Mouse (Mus musculus): Measurements from ENCODE around the gene Fbxl12.
"Not testable (repeated sequence)": the region's sequence is repeated elsewhere in the genome, so short reads cannot be mapped to it uniquely, and the experiment has no call there.

Gene Fbxl12

GRCm38 (mm10) chr9:20644360-20645081 lies at the start of gene Fbxl12:
TSS of gene Fbxl12 (minus strand) at chr9:20644767.
- peak; percentile 78 for DNase-seq

- no peak for DNase-seq
Observed at GRCm38 (mm10) chr9:20692863-20693262, 48.3 kb upstream of the Fbxl12 start.

- not testable (repeated sequence) for DNase-seq
Observed at GRCm38 (mm10) chr9:20690449-20690848, 45.9 kb upstream of the Fbxl12 start.

DNA sequence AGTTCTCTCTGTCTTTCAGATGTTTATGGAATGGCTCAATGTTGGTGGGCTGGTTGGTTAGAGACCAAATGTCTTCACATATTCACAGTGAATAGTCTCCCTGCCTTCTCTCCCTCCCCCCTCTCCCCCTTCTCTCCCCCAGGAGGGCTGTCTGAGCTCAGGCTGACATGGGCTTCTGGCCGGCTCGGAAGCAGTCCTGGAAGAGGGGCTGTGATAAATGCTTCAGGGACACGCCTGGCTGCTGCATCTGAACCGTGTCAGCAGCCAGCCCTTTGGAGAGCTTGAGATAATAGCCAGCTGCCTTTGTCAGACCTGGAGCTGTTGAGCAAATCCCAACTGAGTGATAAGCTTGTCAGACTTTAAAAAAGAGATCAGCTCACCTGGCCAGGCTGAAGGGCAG lies 45.3 kb upstream of the Fbxl12 start:
- no peak for DNase-seq

- no peak for DNase-seq
Observed at GRCm38 (mm10) chr9:20689403-20689802, 44.8 kb upstream of the Fbxl12 start.

DNA sequence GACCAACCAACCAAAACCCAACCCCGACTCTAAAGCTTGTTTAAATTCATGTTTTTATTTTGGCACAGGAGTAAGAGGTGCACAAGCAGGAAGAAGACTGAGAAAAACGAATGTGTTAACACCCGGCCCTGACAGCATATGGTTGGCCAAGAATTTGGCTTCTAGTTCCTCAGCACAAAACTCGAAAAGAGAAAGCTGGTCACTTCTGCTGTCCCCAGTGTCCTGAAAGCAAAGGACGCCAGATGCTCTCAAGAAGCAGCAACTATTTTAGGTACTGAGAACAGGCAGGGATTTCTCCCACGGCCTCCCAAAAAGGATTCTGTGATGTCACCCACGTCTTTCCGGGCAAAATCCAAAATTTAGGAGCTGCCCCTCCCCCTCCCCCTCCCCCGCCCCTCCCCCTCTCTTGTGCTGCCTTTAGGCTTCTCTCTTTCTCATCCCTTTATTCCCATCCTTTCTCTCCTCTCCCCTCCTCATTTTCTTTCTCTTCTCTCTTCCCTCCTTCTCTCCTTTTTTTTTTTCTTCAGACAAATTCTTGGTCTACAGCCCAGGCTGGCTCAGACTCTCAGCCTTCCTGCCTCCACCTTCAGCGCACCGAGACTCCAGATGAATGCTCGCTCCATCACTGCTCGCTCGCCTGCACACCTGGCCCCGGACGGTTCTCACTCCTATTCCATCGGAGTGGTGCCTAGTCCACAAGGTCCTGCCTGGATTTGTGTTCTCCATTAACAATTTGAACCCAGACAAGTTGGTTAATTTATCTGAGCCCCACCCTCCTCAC lies 40.7 kb upstream of the Fbxl12 start:
- no peak for DNase-seq

DNA sequence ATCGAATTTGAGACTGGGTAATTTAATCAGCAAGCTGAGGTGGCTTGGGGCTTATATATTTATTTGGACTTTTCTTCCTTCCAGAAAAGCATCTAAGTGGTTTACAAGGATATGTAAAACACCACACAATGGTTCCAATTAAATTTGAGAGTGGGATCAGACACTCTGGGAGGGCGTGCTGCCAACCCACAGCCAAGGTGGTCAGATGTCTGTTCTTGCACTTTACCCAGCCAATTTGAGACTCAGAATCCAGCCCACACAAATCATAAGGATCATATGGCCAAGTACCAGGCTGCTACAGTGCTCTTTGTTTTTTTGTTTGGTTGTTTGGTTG lies 37.8 kb upstream of the Fbxl12 start:
- no peak for DNase-seq

- no peak for DNase-seq
Observed at GRCm38 (mm10) chr9:20681546-20682388, 37.2 kb upstream of the Fbxl12 start.

DNA sequence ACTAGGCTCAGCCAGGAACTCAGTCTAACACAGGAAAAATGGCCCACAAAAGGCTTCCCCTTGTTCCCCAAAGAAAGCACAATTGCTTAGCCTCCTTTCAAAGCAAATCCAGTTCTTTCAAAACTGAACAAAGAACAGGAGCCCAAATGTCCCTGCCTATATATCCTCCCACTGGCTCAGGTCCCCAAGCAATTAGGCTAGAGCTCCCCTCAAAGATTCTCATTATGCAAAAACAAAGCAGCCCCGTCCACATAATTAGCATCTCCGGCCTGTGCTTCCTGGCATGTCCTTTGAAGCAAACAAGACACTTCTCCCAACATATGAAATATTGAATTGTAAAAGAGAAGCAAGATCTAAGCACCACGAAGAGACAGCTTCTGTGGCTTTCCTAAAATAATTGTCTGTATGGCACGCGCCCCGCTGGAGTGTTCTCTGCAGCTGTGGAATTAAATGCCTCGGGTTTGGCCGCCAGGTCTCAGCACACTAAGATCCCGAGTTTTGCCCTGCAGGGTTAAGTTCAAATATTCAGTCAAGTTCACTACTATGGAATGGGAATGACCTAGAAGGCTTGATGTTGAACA lies 35.9 kb upstream of the Fbxl12 start:
- no peak for DNase-seq

GRCm38 (mm10) chr9:20677892-20678291 lies 33.3 kb upstream of the Fbxl12 start:
- DNase-seq = no peak

DNA sequence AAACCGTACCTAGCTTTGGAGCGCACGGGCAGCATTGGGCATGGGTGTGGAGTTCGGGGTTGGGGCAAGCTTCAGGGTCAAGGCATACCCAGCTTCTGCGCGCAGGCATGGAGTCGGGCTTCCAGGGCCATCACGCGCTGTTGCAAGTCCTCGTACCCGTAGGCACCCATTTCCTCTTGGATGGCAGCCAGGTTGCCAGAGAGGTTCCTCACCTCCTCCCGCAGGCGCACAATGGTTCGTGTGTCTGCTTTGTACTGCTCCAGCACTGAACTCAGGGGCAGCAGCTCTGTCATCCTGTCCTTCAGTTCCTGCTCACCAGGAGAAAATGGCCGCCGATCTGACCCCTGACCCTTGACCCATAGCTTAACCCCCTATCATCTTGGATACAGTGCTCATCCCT lies 27.5 kb upstream of the Fbxl12 start:
- DNase-seq = no peak

GRCm38 (mm10) chr9:20668065-20668464 lies 23.5 kb upstream of the Fbxl12 start:
- DNase-seq = no peak

- no peak for DNase-seq
Observed at GRCm38 (mm10) chr9:20666510-20667034, 22.0 kb upstream of the Fbxl12 start.

- no peak for DNase-seq
Observed at GRCm38 (mm10) chr9:20665925-20666324, 21.4 kb upstream of the Fbxl12 start.

- no peak for DNase-seq
Observed at GRCm38 (mm10) chr9:20664982-20665637, 20.5 kb upstream of the Fbxl12 start.

GRCm38 (mm10) chr9:20664366-20664765 lies 19.8 kb upstream of the Fbxl12 start:
- DNase-seq = no peak

- DNase-seq = no peak
Observed at GRCm38 (mm10) chr9:20663956-20664355, 19.4 kb upstream of the Fbxl12 start.

GRCm38 (mm10) chr9:20662874-20663273 lies 18.3 kb upstream of the Fbxl12 start:
- no peak for DNase-seq

- no peak for DNase-seq
Observed at GRCm38 (mm10) chr9:20662325-20662724, 17.8 kb upstream of the Fbxl12 start.

DNA sequence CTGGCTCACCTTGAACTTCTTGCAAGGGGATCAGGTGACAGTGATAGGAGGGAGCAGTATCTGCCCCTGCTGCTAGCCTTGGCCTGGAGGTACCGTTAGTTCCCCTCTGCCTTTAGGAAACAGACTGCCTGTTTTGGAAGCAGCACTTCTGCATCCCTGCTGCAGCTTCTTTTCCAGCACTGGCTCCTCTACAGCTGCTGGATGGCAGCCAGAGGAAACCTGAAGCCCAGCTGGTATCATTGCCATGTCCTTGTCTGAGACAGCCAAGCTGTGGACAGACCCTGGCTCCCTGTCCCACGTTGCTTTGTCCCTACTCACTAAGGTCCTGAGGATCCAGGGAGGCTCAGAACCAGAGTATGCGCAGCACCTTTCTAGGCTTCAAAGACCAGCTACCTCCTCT lies 13.0 kb upstream of the Fbxl12 start:
- DNase-seq = no peak

- no peak for DNase-seq
Observed at GRCm38 (mm10) chr9:20653859-20654258, 9.3 kb upstream of the Fbxl12 start.

DNA sequence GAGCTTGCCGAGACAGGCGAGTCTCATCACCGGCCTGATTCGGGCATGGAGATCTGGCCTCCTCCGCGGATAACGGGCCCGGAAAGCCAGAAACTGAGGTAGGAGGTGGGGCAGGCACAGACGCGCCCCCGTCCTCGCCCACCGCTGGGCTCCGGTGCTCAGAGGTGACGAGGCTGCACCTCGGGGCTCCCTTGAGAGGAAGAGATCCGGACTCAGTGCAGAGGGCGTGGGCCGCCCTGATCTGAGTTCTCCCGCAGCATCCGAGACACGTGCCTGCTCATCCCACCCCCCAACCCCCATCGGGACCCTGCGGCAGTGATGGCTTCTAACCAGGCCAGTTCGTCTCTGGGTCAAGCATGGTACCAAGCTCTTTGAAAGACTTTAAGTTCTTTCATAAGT lies 7.7 kb upstream of the Fbxl12 start:
- DNase-seq = no peak

Data from cerebellum, adult 9-11 months (tissue).